Mouse (Mus musculus) megakaryocyte, embryonic 14.5 days (primary cell): Measurements from ENCODE around the gene Dnah9.

ENCODE experiments used
- FLI1 ChIP-seq: IDR thresholded peaks from 2 replicates; pipeline ENCODE4 v1.6.1; 2012; ENCODE audit warnings: low read length, inconsistent platforms, mixed read lengths
- GATA1 ChIP-seq: IDR thresholded peaks from 3 replicates; pipeline ENCODE4 v1.6.1; 2012; ENCODE audit warnings: mixed read lengths, low read length, inconsistent platforms, borderline replicate concordance

GRCm38 (mm10) chr11:66134826-66135225, 33.5 kb downstream of the Dnah9 start:
- TF ChIP-seq GATA1 (no peak), FLI1 (no peak)
